Comparison of ENCODE assay signal across 20 mouse cellular contexts in genomic region chr14:82745383-82745782, GRCm38 (mm10).
DNase-seq lines count a peak whose midpoint lies in the region; ATAC-seq and TF ChIP-seq lines count a peak whose summit lies in the region.
"Had no signal": no experiment of that assay in that cellular context is flagged by ENCODE, and none has a peak within 500 bp of the region (broad histone marks: within the 10 kb centered on the region; RNA-seq: fewer than 3 reads in every experiment).

No protein-coding gene starts in this region.

- H3K4me1 ChIP-seq in midbrain, embryonic 13.5 days (replicated peaks) = no peaks in the 10 kb centered on the region
- H3K4me1 ChIP-seq in midbrain, embryonic 10.5 days = no peaks in the 10 kb centered on the region
- no peaks in the 10 kb centered on the region for H3K4me1 ChIP-seq in cerebellum, adult 2 months (ENCODE audit: control insufficient read depth, insufficient read depth, low read length)
- no peaks in the 10 kb centered on the region for H3K4me1 ChIP-seq in kidney, embryonic 14.5 days (ENCODE audit: control insufficient read depth, insufficient read depth, low read length)
- H3K4me1 ChIP-seq: embryonic facial prominence, embryonic 13.5 days; heart, embryonic 13.5 days; hindbrain, embryonic 15.5 days; limb, embryonic 15.5 days; liver, embryonic 15.5 days; neural tube, embryonic 15.5 days had no signal

- no peak for TF ChIP-seq POLR2A in cerebellum, adult 2 months (IDR thresholded peaks at IDR 0.05; ENCODE audit: borderline replicate concordance, insufficient read depth, low read length)

- 0 out of 2 replicates have a peak, but pooled peaks have one; percentile 48 for ATAC-seq in midbrain, embryonic 13.5 days
- no peak for ATAC-seq in kidney, embryonic 14.5 days (ENCODE audit: low FRiP score, low TSS enrichment)
- ATAC-seq: forebrain, embryonic 14.5 days; intestine, embryonic 16.5 days; lung, postnatal 0 days had no signal

- no peak for TF ChIP-seq CTCF in cerebellum, adult 2 months (IDR thresholded peaks at IDR 0.05; ENCODE audit: borderline replicate concordance, insufficient read depth, low read depth, low read length)

- no peak overlapping the region for H3K4me3 ChIP-seq in midbrain, embryonic 13.5 days (replicated peaks)
- H3K4me3 ChIP-seq in midbrain, embryonic 10.5 days = no peak overlapping the region
- H3K4me3 ChIP-seq in cerebellum, adult 2 months (replicated peaks; ENCODE audit: insufficient read depth, low read depth, low read length) = no peak overlapping the region
- no peak overlapping the region for H3K4me3 ChIP-seq in kidney, embryonic 14.5 days (ENCODE audit: low read length)
- H3K4me3 ChIP-seq: embryonic facial prominence, embryonic 13.5 days; heart, embryonic 13.5 days; hindbrain, embryonic 15.5 days; limb, embryonic 15.5 days; liver, embryonic 15.5 days; neural tube, embryonic 15.5 days had no signal

- H3K27ac ChIP-seq in midbrain, embryonic 13.5 days = no peak overlapping the region
- no peak overlapping the region for H3K27ac ChIP-seq in midbrain, embryonic 10.5 days (replicated peaks)
- no peak overlapping the region for H3K27ac ChIP-seq in cerebellum, adult 2 months (ENCODE audit: insufficient read depth, low read length)
- no peak overlapping the region for H3K27ac ChIP-seq in kidney, embryonic 14.5 days (ENCODE audit: low read depth, low read length)
- H3K27ac ChIP-seq: embryonic facial prominence, embryonic 13.5 days; heart, embryonic 13.5 days; hindbrain, embryonic 15.5 days; limb, embryonic 15.5 days; liver, embryonic 15.5 days; neural tube, embryonic 15.5 days had no signal

- no peaks in the 10 kb centered on the region for H3K9me3 ChIP-seq in midbrain, embryonic 13.5 days
- no peaks in the 10 kb centered on the region for H3K9me3 ChIP-seq in midbrain, embryonic 10.5 days (replicated peaks)
- no peaks in the 10 kb centered on the region for H3K9me3 ChIP-seq in kidney, embryonic 14.5 days (ENCODE audit: control insufficient read depth, low read length)
- H3K9me3 ChIP-seq: embryonic facial prominence, embryonic 13.5 days; heart, embryonic 13.5 days; hindbrain, embryonic 15.5 days; limb, embryonic 15.5 days; liver, embryonic 15.5 days; neural tube, embryonic 15.5 days had no signal

- WGBS in midbrain, embryonic 13.5 days = 33% methylated on average over 2 of the region's 2 CpGs
- WGBS in midbrain, embryonic 10.5 days = 53% methylated on average over 2 of the region's 2 CpGs
- WGBS in cerebellum, adult 2 months = 9% methylated on average over 2 of the region's 2 CpGs
- 57% methylated on average over 2 of the region's 2 CpGs for WGBS in kidney, embryonic 14.5 days

- H3K4me2 ChIP-seq in midbrain, embryonic 13.5 days (replicated peaks) = no peak overlapping the region
- H3K4me2 ChIP-seq in kidney, embryonic 14.5 days (replicated peaks; ENCODE audit: low read depth, low read length) = no peak overlapping the region
- H3K4me2 ChIP-seq: embryonic facial prominence, embryonic 13.5 days; heart, embryonic 13.5 days; hindbrain, embryonic 15.5 days; limb, embryonic 15.5 days; liver, embryonic 15.5 days; neural tube, embryonic 15.5 days had no signal

- no peak overlapping the region for H3K9ac ChIP-seq in midbrain, embryonic 13.5 days (replicated peaks)
- H3K9ac ChIP-seq in kidney, embryonic 14.5 days (ENCODE audit: low read depth, low read length) = no peak overlapping the region
- H3K9ac ChIP-seq: embryonic facial prominence, embryonic 13.5 days; heart, embryonic 13.5 days; hindbrain, embryonic 15.5 days; limb, embryonic 15.5 days; liver, embryonic 15.5 days; neural tube, embryonic 15.5 days had no signal

- no peaks in the 10 kb centered on the region for H3K36me3 ChIP-seq in midbrain, embryonic 13.5 days
- no peaks in the 10 kb centered on the region for H3K36me3 ChIP-seq in midbrain, embryonic 10.5 days
- no peaks in the 10 kb centered on the region for H3K36me3 ChIP-seq in kidney, embryonic 14.5 days (ENCODE audit: control insufficient read depth, insufficient read depth, low read length)
- H3K36me3 ChIP-seq: embryonic facial prominence, embryonic 13.5 days; heart, embryonic 13.5 days; hindbrain, embryonic 15.5 days; limb, embryonic 15.5 days; liver, embryonic 15.5 days; neural tube, embryonic 15.5 days had no signal

- no peaks in the 10 kb centered on the region for H3K27me3 ChIP-seq in midbrain, embryonic 13.5 days
- no peaks in the 10 kb centered on the region for H3K27me3 ChIP-seq in midbrain, embryonic 10.5 days (ENCODE audit: low read depth, poor library complexity, severe bottlenecking)
- no peaks in the 10 kb centered on the region for H3K27me3 ChIP-seq in cerebellum, adult 2 months (ENCODE audit: control insufficient read depth, insufficient read depth, low read length)
- no peaks in the 10 kb centered on the region for H3K27me3 ChIP-seq in kidney, embryonic 14.5 days (ENCODE audit: control insufficient read depth, insufficient read depth, low read length)
- H3K27me3 ChIP-seq: embryonic facial prominence, embryonic 13.5 days; heart, embryonic 13.5 days; hindbrain, embryonic 15.5 days; limb, embryonic 15.5 days; liver, embryonic 15.5 days; neural tube, embryonic 15.5 days had no signal

- DNase-seq in midbrain, embryonic 10.5 days (ENCODE audit: low spot score) = no peak
- peak; percentile 34 to 71 for DNase-seq in cerebellum, adult 2 months
- DNase-seq in cerebellum, postnatal 36 days = peak; percentile 11 to 53
- no peak for DNase-seq in adrenal gland, postnatal 14 days
- no peak for DNase-seq in thymus, adult 18-20 months
- DNase-seq: adrenal gland, adult 2 months; gastrocnemius, postnatal 14 days; heart, adult 18-20 months; right cerebral cortex, postnatal 4 days had no signal

Comparison
In these comparisons a context has a peak if more than half of its experiments do, and no peak if none do; other contexts are left out.
1. DNase-seq: peak in cerebellum, adult 2 months (2 of 2) and cerebellum, postnatal 36 days (2 of 2); none in midbrain, embryonic 10.5 days (single experiment), adrenal gland, postnatal 14 days (single experiment) and thymus, adult 18-20 months (0 of 2).